Mouse (Mus musculus): ENCODE data around the gene Chchd3. TPM values are rescaled to one million over a fixed set of nuclear protein-coding genes. Genes with fewer than 3 reads are reported as not detected.

The Chchd3 gene
- polyA plus RNA-seq, 1 experiment from 2014 or later = 105 TPM

- no peaks in the 10 kb centered on the region for H3K9me3 ChIP-seq (replicated peaks)
- no peak for ATAC-seq
- H3K27ac ChIP-seq = no peak overlapping the region
- H3K9ac ChIP-seq = no peak overlapping the region
- no peak overlapping the region for H3K4me2 ChIP-seq
- peaks cover 49% of the 10 kb centered on the region for H3K4me1 ChIP-seq
- peaks cover 66% of the 10 kb centered on the region for H3K36me3 ChIP-seq
- no peak overlapping the region for H3K4me3 ChIP-seq
- no peaks in the 10 kb centered on the region for H3K27me3 ChIP-seq (replicated peaks)
- WGBS (ENCODE audit: insufficient replicate concordance) = 59% methylated on average over 2 of the region's 2 CpGs
Measured at GRCm38 (mm10) chr6:33051642-33052041, 8.4 kb downstream of the Chchd3 start.

- H3K9me3 ChIP-seq (replicated peaks) = no peaks in the 10 kb centered on the region
- no peak overlapping the region for H3K9ac ChIP-seq
- peaks cover 31% of the 10 kb centered on the region for H3K4me1 ChIP-seq
- H3K36me3 ChIP-seq = peaks cover 70% of the 10 kb centered on the region
- ATAC-seq = no peak
- no peak overlapping the region for H3K4me2 ChIP-seq
- WGBS (ENCODE audit: insufficient replicate concordance) = 89% methylated on average over 6 of the region's 6 CpGs
- no peaks in the 10 kb centered on the region for H3K27me3 ChIP-seq (replicated peaks)
- no peak overlapping the region for H3K4me3 ChIP-seq
- no peak overlapping the region for H3K27ac ChIP-seq
Measured at GRCm38 (mm10) chr6:33049705-33050420, 10.2 kb downstream of the Chchd3 start.

GRCm38 (mm10) chr6:33043480-33043879, 16.6 kb downstream of the Chchd3 start:
- Histone ChIP-seq H3K4me1 (0 out of 2 replicates have a peak, but pooled peaks cover 8% of the 10 kb centered on the region), H3K4me3 (no peak overlapping the region), H3K4me2 (no peak overlapping the region), H3K27me3 (replicated peaks) (no peaks in the 10 kb centered on the region), H3K9ac (no peak overlapping the region), H3K36me3 (peaks cover 70% of the 10 kb centered on the region), H3K27ac (no peak overlapping the region), H3K9me3 (replicated peaks) (no peaks in the 10 kb centered on the region)
- WGBS (ENCODE audit: insufficient replicate concordance) = 68% methylated on average over 5 of the region's 5 CpGs
- no peak for ATAC-seq

GRCm38 (mm10) chr6:33042880-33043279, 17.2 kb downstream of the Chchd3 start:
- Histone ChIP-seq H3K4me3 (no peak overlapping the region), H3K4me2 (no peak overlapping the region), H3K9me3 (replicated peaks) (no peaks in the 10 kb centered on the region), H3K4me1 (0 out of 2 replicates have a peak, but pooled peaks cover 8% of the 10 kb centered on the region), H3K36me3 (peaks cover 67% of the 10 kb centered on the region), H3K27ac (no peak overlapping the region), H3K9ac (no peak overlapping the region), H3K27me3 (replicated peaks) (no peaks in the 10 kb centered on the region)
- ATAC-seq = no peak
- WGBS (ENCODE audit: insufficient replicate concordance) = 83% methylated on average over 1 of the region's 1 CpGs

- H3K4me3 ChIP-seq = no peak overlapping the region
- no peak overlapping the region for H3K27ac ChIP-seq
- 0 out of 2 replicates have a peak, but pooled peaks cover 8% of the 10 kb centered on the region for H3K4me1 ChIP-seq
- ATAC-seq = no peak
- H3K4me2 ChIP-seq = no peak overlapping the region
- H3K9me3 ChIP-seq (replicated peaks) = no peaks in the 10 kb centered on the region
- H3K27me3 ChIP-seq (replicated peaks) = no peaks in the 10 kb centered on the region
- H3K9ac ChIP-seq = no peak overlapping the region
- H3K36me3 ChIP-seq = peaks cover 71% of the 10 kb centered on the region
- 84% methylated on average over 2 of the region's 2 CpGs for WGBS (ENCODE audit: insufficient replicate concordance)
Measured at GRCm38 (mm10) chr6:33041978-33042377, 18.1 kb downstream of the Chchd3 start.

DNA sequence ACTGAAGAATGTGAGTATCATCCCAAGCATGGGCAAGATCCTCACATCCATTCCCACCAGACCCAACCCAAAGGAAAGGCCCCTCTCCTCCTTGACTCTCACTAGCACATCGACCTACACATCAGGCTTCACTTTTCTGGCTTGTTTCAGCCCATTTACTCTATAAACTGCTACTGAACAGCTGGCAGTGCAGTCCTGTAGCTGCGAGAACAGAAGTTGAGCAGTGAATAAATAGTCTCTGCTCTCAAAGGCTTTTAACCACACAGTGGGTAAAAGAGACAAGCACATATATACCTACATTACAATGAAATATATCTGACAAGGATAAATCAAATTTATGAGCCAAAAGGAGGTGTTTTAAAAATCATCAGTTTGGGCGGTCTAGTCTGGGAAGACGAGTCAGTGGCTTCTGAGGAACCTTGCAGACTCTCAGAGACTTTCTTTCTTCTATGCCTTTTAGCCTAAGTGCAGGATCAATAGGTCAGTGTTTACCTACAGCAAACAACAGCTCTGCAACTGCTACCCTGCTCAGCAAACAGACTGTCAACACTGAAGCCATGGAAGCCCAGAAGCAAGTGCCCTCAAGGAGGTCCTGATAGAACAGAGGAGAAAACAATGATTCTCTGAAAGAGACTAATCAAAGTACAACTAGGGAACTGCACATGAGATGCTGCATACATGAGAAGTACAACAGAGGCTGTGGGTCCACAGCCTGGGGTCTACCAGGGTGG, 19.5 kb downstream of the Chchd3 start:
- WGBS (ENCODE audit: insufficient replicate concordance) = 81% methylated on average over 4 of the region's 4 CpGs
- ATAC-seq = no peak
- Histone ChIP-seq H3K36me3 (peaks cover 72% of the 10 kb centered on the region), H3K4me3 (no peak overlapping the region), H3K27ac (no peak overlapping the region), H3K27me3 (replicated peaks) (no peaks in the 10 kb centered on the region), H3K4me1 (0 out of 2 replicates have a peak, but pooled peaks cover 8% of the 10 kb centered on the region), H3K9me3 (replicated peaks) (no peaks in the 10 kb centered on the region), H3K4me2 (no peak overlapping the region), H3K9ac (no peak overlapping the region)

- no peak overlapping the region for H3K9ac ChIP-seq
- no peak overlapping the region for H3K4me2 ChIP-seq
- 73% methylated on average over 1 of the region's 1 CpGs for WGBS (ENCODE audit: insufficient replicate concordance)
- peaks cover 44% of the 10 kb centered on the region for H3K36me3 ChIP-seq
- no peaks in the 10 kb centered on the region for H3K9me3 ChIP-seq (replicated peaks)
- no peaks in the 10 kb centered on the region for H3K4me1 ChIP-seq
- no peak for ATAC-seq
- H3K27ac ChIP-seq = no peak overlapping the region
- no peaks in the 10 kb centered on the region for H3K27me3 ChIP-seq (replicated peaks)
- no peak overlapping the region for H3K4me3 ChIP-seq
Measured at GRCm38 (mm10) chr6:33032543-33032942, 27.5 kb downstream of the Chchd3 start.

GRCm38 (mm10) chr6:33031631-33032030, 28.4 kb downstream of the Chchd3 start:
- Histone ChIP-seq H3K4me3 (no peak overlapping the region), H3K27ac (no peak overlapping the region), H3K36me3 (peaks cover 36% of the 10 kb centered on the region), H3K4me1 (no peaks in the 10 kb centered on the region), H3K9ac (no peak overlapping the region), H3K9me3 (replicated peaks) (no peaks in the 10 kb centered on the region), H3K27me3 (replicated peaks) (no peaks in the 10 kb centered on the region), H3K4me2 (no peak overlapping the region)
- no peak for ATAC-seq
- WGBS (ENCODE audit: insufficient replicate concordance) = 70% methylated on average over 2 of the region's 2 CpGs

GRCm38 (mm10) chr6:33028296-33028695, 31.8 kb downstream of the Chchd3 start:
- H3K9me3 ChIP-seq (replicated peaks) = no peaks in the 10 kb centered on the region
- no peak for ATAC-seq
- peaks cover 5% of the 10 kb centered on the region; the same call in 1 of the 2 replicates for H3K4me1 ChIP-seq
- peaks cover 26% of the 10 kb centered on the region; the same call in 1 of the 2 replicates for H3K36me3 ChIP-seq
- WGBS (ENCODE audit: insufficient replicate concordance) = 85% methylated on average over 6 of the region's 6 CpGs
- H3K27ac ChIP-seq = no peak overlapping the region
- no peak overlapping the region for H3K9ac ChIP-seq
- no peak overlapping the region for H3K4me2 ChIP-seq
- no peaks in the 10 kb centered on the region for H3K27me3 ChIP-seq (replicated peaks)
- H3K4me3 ChIP-seq = no peak overlapping the region

- H3K9ac ChIP-seq = no peak overlapping the region
- no peak overlapping the region for H3K4me3 ChIP-seq
- no peak overlapping the region for H3K4me2 ChIP-seq
- H3K4me1 ChIP-seq = peaks cover 5% of the 10 kb centered on the region; the same call in 1 of the 2 replicates
- peaks cover 21% of the 10 kb centered on the region; the same call in 1 of the 2 replicates for H3K36me3 ChIP-seq
- H3K27ac ChIP-seq = no peak overlapping the region
- no peaks in the 10 kb centered on the region for H3K27me3 ChIP-seq (replicated peaks)
- no peaks in the 10 kb centered on the region for H3K9me3 ChIP-seq (replicated peaks)
- ATAC-seq = no peak
- 86% methylated on average over 2 of the region's 2 CpGs for WGBS (ENCODE audit: insufficient replicate concordance)
Measured at GRCm38 (mm10) chr6:33025041-33025440, 35.0 kb downstream of the Chchd3 start.

DNA sequence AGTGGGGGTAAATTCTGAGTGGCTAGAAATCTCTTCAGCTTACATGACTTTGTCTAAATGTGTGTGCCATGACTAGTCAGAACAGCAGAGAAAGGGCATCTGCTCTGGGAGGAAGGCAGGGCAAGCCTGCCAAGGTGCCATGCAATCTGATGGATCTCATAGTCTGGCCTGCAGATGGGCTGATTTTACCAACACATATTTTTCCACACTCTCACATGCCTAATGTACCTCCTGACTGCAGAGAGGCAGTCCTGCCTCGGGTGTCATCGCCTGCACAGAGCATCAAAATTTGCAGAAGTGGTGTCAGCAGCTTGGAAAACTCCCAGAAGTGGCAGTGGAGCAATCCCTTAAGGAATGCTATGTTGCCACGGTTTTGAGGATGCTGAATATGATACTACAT, 55.5 kb downstream of the Chchd3 start:
- Histone ChIP-seq H3K4me2 (no peak overlapping the region), H3K9me3 (replicated peaks) (no peaks in the 10 kb centered on the region), H3K27ac (no peak overlapping the region), H3K27me3 (replicated peaks) (no peaks in the 10 kb centered on the region), H3K4me3 (no peak overlapping the region), H3K36me3 (peaks cover 20% of the 10 kb centered on the region), H3K9ac (no peak overlapping the region), H3K4me1 (no peaks in the 10 kb centered on the region; the same call in 1 of the 2 replicates)
- 73% methylated on average over 3 of the region's 3 CpGs for WGBS (ENCODE audit: insufficient replicate concordance)
- no peak for ATAC-seq

DNA sequence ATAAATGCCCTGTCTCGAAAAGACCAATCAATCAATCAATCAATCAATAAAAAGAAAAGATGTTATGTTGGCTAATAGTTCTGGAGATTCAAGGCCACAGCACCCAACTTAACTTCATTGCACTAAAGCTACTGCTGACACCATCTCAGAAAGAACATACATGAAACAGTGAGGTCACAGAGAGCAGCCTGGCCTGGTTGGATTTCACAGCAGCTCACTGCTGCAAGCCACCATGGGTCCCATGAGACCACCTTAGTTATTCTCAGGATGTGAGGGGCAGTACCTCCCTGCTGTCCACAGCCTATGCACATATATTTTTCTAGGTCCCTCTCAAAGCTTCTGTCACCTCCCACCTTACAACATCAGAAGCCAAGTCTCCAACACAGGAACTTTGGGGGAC, 57.1 kb downstream of the Chchd3 start:
- no peak overlapping the region for H3K9ac ChIP-seq
- no peak overlapping the region for H3K27ac ChIP-seq
- H3K9me3 ChIP-seq (replicated peaks) = no peaks in the 10 kb centered on the region
- no peak overlapping the region for H3K4me2 ChIP-seq
- no peak overlapping the region for H3K4me3 ChIP-seq
- no peaks in the 10 kb centered on the region for H3K27me3 ChIP-seq (replicated peaks)
- peaks cover 19% of the 10 kb centered on the region for H3K36me3 ChIP-seq
- no peak for ATAC-seq
- no peaks in the 10 kb centered on the region; the same call in 1 of the 2 replicates for H3K4me1 ChIP-seq
- WGBS (ENCODE audit: insufficient replicate concordance) = 70% methylated on average over 1 of the region's 1 CpGs

All from liver, embryonic 12.5 days (tissue).